9 mouse cellular contexts compared by ENCODE assay signal in the genomic region with DNA sequence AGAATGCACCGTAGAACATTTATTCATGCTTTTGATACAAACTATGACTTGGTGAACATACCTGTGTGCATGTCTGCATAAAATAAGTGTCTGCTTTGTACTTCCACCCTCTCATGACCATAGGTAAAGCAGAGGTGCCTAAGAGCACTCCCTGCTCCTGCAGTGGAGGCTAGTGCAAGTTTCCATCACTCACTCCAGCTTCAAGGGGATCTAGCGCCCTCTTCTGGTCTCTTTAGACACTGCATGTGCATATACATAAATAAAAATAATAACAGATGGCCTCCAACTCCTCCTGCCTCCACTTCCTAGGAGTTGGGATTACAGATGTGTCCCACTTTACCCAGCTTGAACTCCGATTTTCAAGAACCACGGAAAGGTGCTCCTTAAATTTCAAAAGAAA. TPM values are rescaled to one million over a fixed set of nuclear protein-coding genes. Genes with fewer than 3 reads are reported as not detected.
DNase-seq lines count a peak whose midpoint lies in the region; ATAC-seq and TF ChIP-seq lines count a peak whose summit lies in the region.
"Had no signal": no experiment of that assay in that cellular context is flagged by ENCODE, and none has a peak within 500 bp of the region (broad histone marks: within the 10 kb centered on the region; RNA-seq: fewer than 3 reads in every experiment).

No protein-coding gene starts in this region.

- in situ Hi-C loops in CH12.LX (cut with MboI; ENCODE audit: low pct_ligation_motif_present, low pct_unique_long_range_greater_than_20kb, low sequenced_read_pairs): no loop called here

- H3K9me3 ChIP-seq in kidney, postnatal 0 days (replicated peaks; ENCODE audit: low read length): no peaks in the 10 kb centered on the region
- peaks cover 5% of the 10 kb centered on the region for H3K9me3 ChIP-seq in kidney, embryonic 14.5 days (ENCODE audit: control insufficient read depth, low read length)
- H3K9me3 ChIP-seq in CH12.LX (replicated peaks; ENCODE audit: low read length): peaks cover 11% of the 10 kb centered on the region
- H3K9me3 ChIP-seq in embryonic facial prominence, embryonic 11.5 days (replicated peaks; ENCODE audit: control insufficient read depth, low read length): no peaks in the 10 kb centered on the region

- 65% methylated on average over 4 of the region's 4 CpGs for WGBS in kidney, postnatal 0 days
- 70% methylated on average over 4 of the region's 4 CpGs for WGBS in kidney, embryonic 14.5 days
- WGBS in embryonic facial prominence, embryonic 11.5 days: 62% methylated on average over 4 of the region's 4 CpGs

- H3K27ac ChIP-seq in kidney, postnatal 0 days: no peak overlapping the region
- no peak overlapping the region for H3K27ac ChIP-seq in kidney, embryonic 14.5 days (ENCODE audit: low read depth, low read length)
- no peak overlapping the region for H3K27ac ChIP-seq in CH12.LX (ENCODE audit: insufficient read depth, low read depth)
- H3K27ac ChIP-seq in embryonic facial prominence, embryonic 11.5 days (replicated peaks; ENCODE audit: low read depth, low read length): no peak overlapping the region
- H3K27ac ChIP-seq: heart, embryonic 15.5 days; midbrain, embryonic 12.5 days had no signal

- no peak for TF ChIP-seq POLR2A in CH12.LX (IDR thresholded peaks at IDR 0.05; ENCODE audit: low read depth, low read length)

- ATAC-seq in kidney, postnatal 0 days (replicated peaks; ENCODE audit: low FRiP score, low read depth): no peak
- ATAC-seq in kidney, embryonic 14.5 days (ENCODE audit: low FRiP score, low TSS enrichment): no peak
- no peak for ATAC-seq in embryonic facial prominence, embryonic 11.5 days (replicated peaks; ENCODE audit: insufficient number of reproducible peaks, low FRiP score, low TSS enrichment, low read depth)

- peak; percentile 72 for TF ChIP-seq CTCF in kidney, postnatal 0 days (IDR thresholded peaks at IDR 0.05; ENCODE audit: low read depth)
- peak; percentile 62 to 79 for TF ChIP-seq CTCF in CH12.LX (conservative IDR thresholded peaks at IDR 0.05 in 1 of 2, IDR thresholded peaks at IDR 0.05 in 1 of 2; ENCODE audit: low read depth in 2 of 2, low read length in 2 of 2)

- TF ChIP-seq EP300 in CH12.LX (IDR thresholded peaks at IDR 0.05; ENCODE audit: low read length): no peak

- H3K4me3 ChIP-seq in kidney, postnatal 0 days (replicated peaks; ENCODE audit: low read depth, low read length): no peak overlapping the region
- H3K4me3 ChIP-seq in kidney, embryonic 14.5 days (ENCODE audit: low read length): no peak overlapping the region
- no peak overlapping the region for H3K4me3 ChIP-seq in CH12.LX (replicated peaks in 1 of 3; ENCODE audit: low read depth in 2 of 3, low read length in 2 of 3, poor library complexity in 1 of 3)
- no peak overlapping the region for H3K4me3 ChIP-seq in embryonic facial prominence, embryonic 11.5 days (ENCODE audit: low read depth, low read length)
- H3K4me3 ChIP-seq: heart, embryonic 15.5 days; midbrain, embryonic 12.5 days had no signal

- H3K36me3 ChIP-seq in kidney, postnatal 0 days (ENCODE audit: insufficient read depth, low read length): peaks cover 26% of the 10 kb centered on the region; the same call in 1 of the 2 replicates
- H3K36me3 ChIP-seq in kidney, embryonic 14.5 days (ENCODE audit: control insufficient read depth, insufficient read depth, low read length): peaks cover 60% of the 10 kb centered on the region
- peaks cover 60 to 86% of the 10 kb centered on the region in 2 experiments for H3K36me3 ChIP-seq in CH12.LX (replicated peaks in 1 of 2; ENCODE audit: control insufficient read depth in 1 of 2, insufficient read depth in 1 of 2, low read length in 1 of 2)
- peaks cover 11% of the 10 kb centered on the region for H3K36me3 ChIP-seq in embryonic facial prominence, embryonic 11.5 days (replicated peaks; ENCODE audit: control insufficient read depth, insufficient read depth, low read depth, low read length)

- H3K4me1 ChIP-seq in kidney, postnatal 0 days (replicated peaks; ENCODE audit: insufficient read depth, low read length): no peaks in the 10 kb centered on the region
- H3K4me1 ChIP-seq in kidney, embryonic 14.5 days (ENCODE audit: control insufficient read depth, insufficient read depth, low read length): no peaks in the 10 kb centered on the region
- peaks cover 0 to 5% of the 10 kb centered on the region in 2 experiments; a peak in 2 of 4 replicates for H3K4me1 ChIP-seq in CH12.LX (ENCODE audit: control insufficient read depth in 1 of 2, insufficient read depth in 2 of 2)
- H3K4me1 ChIP-seq in embryonic facial prominence, embryonic 11.5 days (ENCODE audit: control insufficient read depth, insufficient read depth, low read length): no peaks in the 10 kb centered on the region
- H3K4me1 ChIP-seq: midbrain, embryonic 12.5 days had no signal

- peak; percentile 48 for TF ChIP-seq RAD21 in CH12.LX (IDR thresholded peaks at IDR 0.05; ENCODE audit: low read depth, low read length)

- peak; percentile 59 for DNase-seq in kidney, postnatal 0 days (ENCODE audit: low spot score)
- DNase-seq in CH12.LX (ENCODE audit: extremely low read depth) (peak; percentile 65), NIH3T3 (ENCODE audit: low read depth) (peak; percentile 90)
- DNase-seq in embryonic facial prominence, embryonic 11.5 days (ENCODE audit: low spot score): peak; percentile 55
- peak; percentile 50 for DNase-seq in lung, postnatal 14 days
- DNase-seq in thymus, postnatal 36 days: peak; percentile 25 to 44

- no peak overlapping the region for H3K9ac ChIP-seq in kidney, postnatal 0 days (ENCODE audit: low read depth, low read length)
- no peak overlapping the region for H3K9ac ChIP-seq in kidney, embryonic 14.5 days (ENCODE audit: low read depth, low read length)
- H3K9ac ChIP-seq in CH12.LX (ENCODE audit: insufficient read depth, low read depth): no peak overlapping the region
- no peak overlapping the region for H3K9ac ChIP-seq in embryonic facial prominence, embryonic 11.5 days (replicated peaks; ENCODE audit: low read length)
- H3K9ac ChIP-seq: heart, embryonic 15.5 days; midbrain, embryonic 12.5 days had no signal

- H3K79me2 ChIP-seq in CH12.LX (replicated peaks; ENCODE audit: control insufficient read depth, extremely low read depth, insufficient read depth, poor library complexity, severe bottlenecking): no peaks in the 10 kb centered on the region

- H3K4me2 ChIP-seq in kidney, postnatal 0 days (ENCODE audit: low read length): no peak overlapping the region
- H3K4me2 ChIP-seq in kidney, embryonic 14.5 days (replicated peaks; ENCODE audit: low read depth, low read length): no peak overlapping the region
- no peak overlapping the region for H3K4me2 ChIP-seq in CH12.LX (ENCODE audit: insufficient read depth, low read depth, poor library complexity, severe bottlenecking)
- no peak overlapping the region for H3K4me2 ChIP-seq in embryonic facial prominence, embryonic 11.5 days (ENCODE audit: low read depth, low read length)
- H3K4me2 ChIP-seq: heart, embryonic 15.5 days; midbrain, embryonic 12.5 days had no signal

- no peaks in the 10 kb centered on the region for H3K27me3 ChIP-seq in kidney, postnatal 0 days (ENCODE audit: insufficient read depth, low read length)
- no peaks in the 10 kb centered on the region for H3K27me3 ChIP-seq in kidney, embryonic 14.5 days (ENCODE audit: control insufficient read depth, insufficient read depth, low read length)
- H3K27me3 ChIP-seq in CH12.LX (replicated peaks): no peaks in the 10 kb centered on the region
- no peaks in the 10 kb centered on the region for H3K27me3 ChIP-seq in embryonic facial prominence, embryonic 11.5 days (ENCODE audit: control insufficient read depth, insufficient read depth, low read length)
- H3K27me3 ChIP-seq: heart, embryonic 15.5 days; midbrain, embryonic 12.5 days had no signal

- dilution Hi-C loops in CH12.LX (cut with MboI; ENCODE audit: extremely low pct_ligation_motif_present, extremely low pct_unique_long_range_greater_than_20kb, low sequenced_read_pairs): no loop called here

TF ChIP-seq in CH12.LX, 34 proteins besides CTCF, POLR2A, EP300 and RAD21:
- TF ChIP-seq MEF2A (IDR thresholded peaks at IDR 0.05; ENCODE audit: borderline replicate concordance, low read depth, low read length) (no peak), SMC3 (IDR thresholded peaks at IDR 0.05; ENCODE audit: low read depth, low read length) (peak; percentile 12; the same call in 1 of the 2 replicates), RCOR1 (conservative IDR thresholded peaks at IDR 0.05; ENCODE audit: low read depth, low read length) (no peak)
TF ChIP-seq in CH12.LX: peak in this region for 1.

RNA-seq across cellular contexts. Expression of gene Nfu1, which starts 7.9 kb away (rescaled TPM):
- 115 and 119 TPM in 2 replicates for polyA plus RNA-seq in kidney, postnatal 0 days (2015; fragmentation: Nextera tagmentation; extraction: Ambion mirVana)
- polyA plus RNA-seq in kidney, embryonic 14.5 days (2014; fragmentation: Nextera tagmentation; extraction: Ambion mirVana): 102 and 119 TPM in 2 replicates
- total RNA-seq in CH12.LX (2012; rRNA removed) (93.8 and 109 TPM in 2 replicates), CH12.LX (2014; rRNA removed) (148 and 195 TPM in 2 replicates)
- 133 and 146 TPM in 2 replicates for polyA plus RNA-seq in CH12.LX (2012; ENCODE audit: insufficient read length, low read depth)
- polyA plus RNA-seq in embryonic facial prominence, embryonic 11.5 days (2014; fragmentation: Nextera tagmentation; extraction: Ambion mirVana): 104 TPM in 2 replicates

RNA-seq across cellular contexts. Expression of gene Gfpt1, which starts 25.7 kb away (rescaled TPM):
- polyA plus RNA-seq in kidney, postnatal 0 days (2015; fragmentation: Nextera tagmentation; extraction: Ambion mirVana): 13.1 and 13.3 TPM in 2 replicates
- 16.8 and 22.3 TPM in 2 replicates for polyA plus RNA-seq in kidney, embryonic 14.5 days (2014; fragmentation: Nextera tagmentation; extraction: Ambion mirVana)
- total RNA-seq in CH12.LX (2012; rRNA removed) (32.1 and 32.6 TPM in 2 replicates), CH12.LX (2014; rRNA removed) (22.8 and 24.9 TPM in 2 replicates)
- polyA plus RNA-seq in CH12.LX (2012; ENCODE audit: insufficient read length, low read depth): 34.8 and 35.3 TPM in 2 replicates
- polyA plus RNA-seq in embryonic facial prominence, embryonic 11.5 days (2014; fragmentation: Nextera tagmentation; extraction: Ambion mirVana): 16.2 and 20.0 TPM in 2 replicates

Comparison
In these comparisons a context has a peak if more than half of its experiments do, and no peak if none do; other contexts are left out.
1. DNase-seq: peak in every context shown above with its lines; median percentile 90 in NIH3T3; 65 in CH12.LX; 59 in kidney, postnatal 0 days; 55 in embryonic facial prominence, embryonic 11.5 days; 50 in lung, postnatal 14 days; 34 in thymus, postnatal 36 days.